Mouse (Mus musculus) CH12.LX (cell line): ENCODE measurements around the gene Vmn1r81. TPM values are rescaled to one million over a fixed set of nuclear protein-coding genes. Genes with fewer than 3 reads are reported as not detected.

Experiments
- DNase-seq: peaks from one replicate; pipeline ENCODE4 v3.0.0-alpha.2; 2013; ENCODE audit errors: extremely low read depth
- H3K27ac ChIP-seq: 2 replicates; pipeline ENCODE4 v1.5.1; 2012; ENCODE audit warnings: low read depth, mild to moderate bottlenecking, control low read depth, moderate library complexity; ENCODE audit not compliant: insufficient read depth
- H3K27me3 ChIP-seq: replicated peaks from 2 replicates; pipeline ENCODE3; 2012; ENCODE audit warnings: inconsistent platforms
- H3K36me3 ChIP-seq, 2 experiments: replicated peaks in 1 of 2; 2 replicates each; pipeline versions ENCODE3 to v1.6.1; 2012; ENCODE audit warnings: inconsistent platforms in 1 of 2, low read length in 1 of 2, mild to moderate bottlenecking in 1 of 2, mixed read lengths in 1 of 2, moderate library complexity in 1 of 2; ENCODE audit not compliant: control insufficient read depth in 1 of 2, insufficient read depth in 1 of 2
- H3K4me1 ChIP-seq, 2 experiments: 2 replicates each; pipeline ENCODE4 v1.6.1; 2012; ENCODE audit warnings: inconsistent platforms in 1 of 2, moderate library complexity in 1 of 2; ENCODE audit not compliant: insufficient read depth in 2 of 2, control insufficient read depth in 1 of 2
- H3K4me2 ChIP-seq: 2 replicates; pipeline ENCODE4 v1.6.1; 2012; ENCODE audit warnings: low read depth, mild to moderate bottlenecking, control low read depth; ENCODE audit not compliant: poor library complexity, insufficient read depth, severe bottlenecking
- H3K4me3 ChIP-seq, 3 experiments: fragments of 150-350 bp in 1 of 3; sonication (generic) in 1 of 3; replicated peaks in 1 of 3; 2 replicates each; pipeline versions ENCODE3 to v1.5.1; 2011 to 2012; ENCODE audit warnings: low read depth in 2 of 3, low read length in 2 of 3, mild to moderate bottlenecking in 2 of 3, moderate library complexity in 2 of 3, control low read depth in 1 of 3, improper control_type of control experiment in 1 of 3, inconsistent platforms in 1 of 3, mixed read lengths in 1 of 3; ENCODE audit not compliant: poor library complexity in 1 of 3
- H3K79me2 ChIP-seq: replicated peaks from 2 replicates; pipeline ENCODE4 v1.6.1; 2012; ENCODE audit warnings: mild to moderate bottlenecking, moderate library complexity; ENCODE audit not compliant: control insufficient read depth, poor library complexity, insufficient read depth, severe bottlenecking; ENCODE audit errors: extremely low read depth
- H3K9ac ChIP-seq: 2 replicates; pipeline ENCODE4 v1.6.1; 2012; ENCODE audit warnings: low read depth, mild to moderate bottlenecking, control low read depth, moderate library complexity; ENCODE audit not compliant: insufficient read depth
- H3K9me3 ChIP-seq: replicated peaks from 2 replicates; pipeline ENCODE3; 2012; ENCODE audit warnings: low read length, inconsistent platforms, mixed read lengths
- BHLHE40 ChIP-seq: IDR thresholded peaks from 2 replicates; pipeline ENCODE4 v1.6.1; 2011; ENCODE audit warnings: mild to moderate bottlenecking, low read depth, low read length, improper control_type of control experiment
- EP300 ChIP-seq: IDR thresholded peaks from 2 replicates; pipeline ENCODE4 v1.6.1; 2011; ENCODE audit warnings: low read length, improper control_type of control experiment
- KAT2A ChIP-seq: IDR thresholded peaks from 2 replicates; pipeline ENCODE4 v1.6.1; 2012; ENCODE audit warnings: low read length, improper control_type of control experiment, inconsistent platforms; ENCODE audit not compliant: insufficient replicate concordance
- POLR2AphosphoS2 ChIP-seq: IDR thresholded peaks from 2 replicates; pipeline ENCODE4 v1.6.1; 2011; ENCODE audit warnings: low read depth, low read length, improper control_type of control experiment
- RAD21 ChIP-seq: IDR thresholded peaks from 2 replicates; pipeline ENCODE4 v1.6.1; 2011; ENCODE audit warnings: low read depth, mild to moderate bottlenecking, low read length, improper control_type of control experiment, moderate library complexity
- UBTF ChIP-seq: IDR thresholded peaks from 2 replicates; pipeline ENCODE4 v1.6.1; 2012; ENCODE audit warnings: low read depth, mild to moderate bottlenecking, inconsistent platforms, low read length, improper control_type of control experiment, moderate library complexity
- ZC3H11A ChIP-seq: IDR thresholded peaks from 2 replicates; pipeline ENCODE4 v1.6.1; 2012; ENCODE audit warnings: low read depth, mild to moderate bottlenecking, inconsistent platforms, low read length, improper control_type of control experiment
- dilution Hi-C: fragments of 300-500 bp; cut with MboI; formaldehyde crosslinking; loops from 2 replicates; pipeline ENCODE4 v1.14.3; 2020; ENCODE audit warnings: low sequenced_read_pairs; ENCODE audit not compliant: extremely low pct_unique_long_range_greater_than_20kb, extremely low pct_ligation_motif_present
- in situ Hi-C: fragments of 300-500 bp; cut with MboI; formaldehyde crosslinking; loops from 3 replicates; pipeline ENCODE4 v1.14.3; 2019; ENCODE audit warnings: low sequenced_read_pairs, low pct_ligation_motif_present, low pct_unique_long_range_greater_than_20kb, mixed read lengths
- polyA plus RNA-seq: library from polyadenylated mRNA; unstranded; fragments of >175 nt; gene quantifications from 2 replicates; pipeline ENCODE4 v1.2.1, GENCODE M21; 2012; ENCODE audit warnings: low read depth; ENCODE audit not compliant: insufficient read length
- total RNA-seq, 2 experiments: library from RNA; depleted of rRNA; stranded (reverse); fragments of 300-350 nt in 1 of 2; fragments of >200 nt in 1 of 2; gene quantifications; 2 replicates each; pipeline ENCODE4 v1.2.3; 2012 to 2014

The Vmn1r81 gene
- total and polyA plus RNA-seq, 3 experiments: not detected

GRCm38 (mm10) chr7:12204141-12204540, 63.9 kb downstream of the Vmn1r81 start:
- no peaks in the 10 kb centered on the region for H3K36me3 ChIP-seq
- H3K9ac ChIP-seq: no peak overlapping the region
- H3K4me2 ChIP-seq: no peak overlapping the region
- no peak overlapping the region for H3K27ac ChIP-seq
- DNase-seq: no peak
- no peaks in the 10 kb centered on the region for H3K27me3 ChIP-seq
- H3K4me3 ChIP-seq: no peak overlapping the region
- no peaks in the 10 kb centered on the region for H3K4me1 ChIP-seq
- dilution Hi-C loops (no loop called here), in situ Hi-C loops (no loop called here)
- peaks cover 3% of the 10 kb centered on the region for H3K9me3 ChIP-seq
- no peaks in the 10 kb centered on the region for H3K79me2 ChIP-seq
- TF ChIP-seq EP300 (no peak), RAD21 (no peak), ZC3H11A (no peak), BHLHE40 (no peak), POLR2AphosphoS2 (no peak), KAT2A (no peak), UBTF (no peak)

Other genes starting within 250 kb of the Vmn1r81 start
- not detected in 2 replicates for gene Vmn1r77, start 231.5 kb downstream of the Vmn1r81 start, total RNA-seq (2012; rRNA removed)
- not detected in 2 replicates for gene Vmn1r77, start 231.5 kb downstream of the Vmn1r81 start, total RNA-seq (2014; rRNA removed)
- not detected in 2 replicates for gene Vmn1r77, start 231.5 kb downstream of the Vmn1r81 start, polyA plus RNA-seq
- gene Vmn1r78, start 118.0 kb downstream of the Vmn1r81 start, total RNA-seq (2012; rRNA removed): not detected in 2 replicates
- not detected in 2 replicates for gene Vmn1r78, start 118.0 kb downstream of the Vmn1r81 start, total RNA-seq (2014; rRNA removed)
- not detected in 2 replicates for gene Vmn1r78, start 118.0 kb downstream of the Vmn1r81 start, polyA plus RNA-seq
- gene Vmn1r79, start 97.0 kb downstream of the Vmn1r81 start, total RNA-seq (2012; rRNA removed): not detected in 2 replicates
- not detected in 2 replicates for gene Vmn1r79, start 97.0 kb downstream of the Vmn1r81 start, total RNA-seq (2014; rRNA removed)
- not detected in 2 replicates for gene Vmn1r79, start 97.0 kb downstream of the Vmn1r81 start, polyA plus RNA-seq
- gene Vmn1r80, start 79.0 kb downstream of the Vmn1r81 start, total RNA-seq (2012; rRNA removed): not detected in 2 replicates
- gene Vmn1r80, start 79.0 kb downstream of the Vmn1r81 start, total RNA-seq (2014; rRNA removed): not detected in 2 replicates
- not detected in 2 replicates for gene Vmn1r80, start 79.0 kb downstream of the Vmn1r81 start, polyA plus RNA-seq
- not detected in 2 replicates for gene Vmn1r82, start 32.2 kb upstream of the Vmn1r81 start, total RNA-seq (2012; rRNA removed)
- not detected in 2 replicates for gene Vmn1r82, start 32.2 kb upstream of the Vmn1r81 start, total RNA-seq (2014; rRNA removed)
- not detected in 2 replicates for gene Vmn1r82, start 32.2 kb upstream of the Vmn1r81 start, polyA plus RNA-seq
- gene Vmn1r83, start 61.2 kb upstream of the Vmn1r81 start, total RNA-seq (2012; rRNA removed): not detected in 2 replicates
- not detected in 2 replicates for gene Vmn1r83, start 61.2 kb upstream of the Vmn1r81 start, total RNA-seq (2014; rRNA removed)
- gene Vmn1r83, start 61.2 kb upstream of the Vmn1r81 start, polyA plus RNA-seq: not detected in 2 replicates
- gene Vmn1r84, start 101.0 kb upstream of the Vmn1r81 start, total RNA-seq (2012; rRNA removed): not detected in 2 replicates
- not detected in 2 replicates for gene Vmn1r84, start 101.0 kb upstream of the Vmn1r81 start, total RNA-seq (2014; rRNA removed)
- gene Vmn1r84, start 101.0 kb upstream of the Vmn1r81 start, polyA plus RNA-seq: not detected in 2 replicates
- 1.9 and 2.0 TPM in 2 replicates for gene Zfp551, start 154.5 kb upstream of the Vmn1r81 start, total RNA-seq (2012; rRNA removed)
- 0.42 and 0.94 TPM in 2 replicates for gene Zfp551, start 154.5 kb upstream of the Vmn1r81 start, total RNA-seq (2014; rRNA removed)
- gene Zfp551, start 154.5 kb upstream of the Vmn1r81 start, polyA plus RNA-seq: 0.71 and 0.80 TPM in 2 replicates
- 5.0 and 5.4 TPM in 2 replicates for gene Zfp606, start 210.0 kb upstream of the Vmn1r81 start, total RNA-seq (2012; rRNA removed)
- gene Zfp606, start 210.0 kb upstream of the Vmn1r81 start, total RNA-seq (2014; rRNA removed): 5.7 and 5.8 TPM in 2 replicates
- 1.7 and 2.1 TPM in 2 replicates for gene Zfp606, start 210.0 kb upstream of the Vmn1r81 start, polyA plus RNA-seq
- gene 2900092C05Rik, start 244.2 kb upstream of the Vmn1r81 start, total RNA-seq (2012; rRNA removed): not detected in 2 replicates
- not detected in 2 replicates for gene 2900092C05Rik, start 244.2 kb upstream of the Vmn1r81 start, total RNA-seq (2014; rRNA removed)
- not detected in 2 replicates for gene 2900092C05Rik, start 244.2 kb upstream of the Vmn1r81 start, polyA plus RNA-seq